Mouse (Mus musculus) cerebellum, adult 11 months (tissue): ENCODE measurements around the gene Cntfr.
A peak's percentile ranks its signal among the peaks of the same experiment; 100 is the strongest.
"Not testable (repeated sequence)": the region's sequence is repeated elsewhere in the genome, so short reads cannot be mapped to it uniquely, and the experiment has no call there.

Experiments used
- DNase-seq: peaks from one replicate; pipeline ENCODE4 v3.0.0; 2022

The Cntfr gene

GRCm38 (mm10) chr4:41708192-41708745 lies 11.4 kb upstream of the Cntfr start:
- DNase-seq: no peak

DNA sequence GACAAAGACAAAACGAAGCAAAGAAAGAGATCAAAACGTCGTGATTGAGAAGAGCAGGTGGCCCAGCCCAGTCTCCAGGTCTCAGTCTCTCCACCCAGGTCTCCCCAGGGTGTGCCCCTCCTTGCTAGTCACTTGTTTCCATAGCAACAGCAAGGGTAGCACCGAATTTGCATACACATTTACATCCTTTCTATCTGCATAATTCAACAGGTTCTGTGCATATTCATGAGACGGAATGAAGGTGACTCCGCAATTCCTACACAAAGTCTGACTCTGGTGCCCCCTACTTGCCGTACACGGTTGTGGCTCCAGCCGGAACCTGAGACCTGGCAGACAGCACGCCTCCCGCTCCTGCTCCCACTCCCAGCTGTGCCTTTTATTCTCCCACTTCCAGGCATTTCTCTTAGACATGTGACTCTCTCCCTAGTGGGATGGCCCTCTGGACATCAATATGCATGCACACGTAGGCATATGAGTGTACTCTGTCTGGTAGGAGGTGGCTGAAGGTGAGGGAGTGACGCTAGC lies 10.2 kb upstream of the Cntfr start:
- DNase-seq: peak; percentile 76

GRCm38 (mm10) chr4:41705922-41706754 lies 9.2 kb upstream of the Cntfr start:
- DNase-seq: no peak

- DNase-seq: no peak
Measured at GRCm38 (mm10) chr4:41704651-41705050, 7.8 kb upstream of the Cntfr start.

GRCm38 (mm10) chr4:41702226-41702625 lies 5.3 kb upstream of the Cntfr start:
- DNase-seq: not testable (repeated sequence)

DNA sequence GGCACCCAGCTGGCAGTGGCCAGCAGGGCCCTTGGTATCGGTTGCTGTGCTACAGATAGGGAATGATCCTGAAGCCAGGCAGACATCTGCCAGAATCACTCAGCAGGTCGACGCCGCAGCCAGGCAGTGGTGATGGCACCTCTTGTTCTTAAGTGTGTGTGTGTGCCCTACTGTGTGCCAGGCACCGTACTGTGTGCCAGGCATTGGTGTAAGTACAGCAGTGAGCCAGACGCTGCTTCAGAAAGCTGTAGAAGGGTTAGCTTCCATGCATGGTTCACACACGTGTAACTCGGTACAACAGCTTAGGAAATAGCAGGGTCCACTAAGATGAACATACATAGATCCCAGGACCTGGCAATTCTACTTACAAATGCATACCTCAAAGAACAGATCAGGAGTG lies 3.3 kb upstream of the Cntfr start:
- not testable (repeated sequence) for DNase-seq

DNA sequence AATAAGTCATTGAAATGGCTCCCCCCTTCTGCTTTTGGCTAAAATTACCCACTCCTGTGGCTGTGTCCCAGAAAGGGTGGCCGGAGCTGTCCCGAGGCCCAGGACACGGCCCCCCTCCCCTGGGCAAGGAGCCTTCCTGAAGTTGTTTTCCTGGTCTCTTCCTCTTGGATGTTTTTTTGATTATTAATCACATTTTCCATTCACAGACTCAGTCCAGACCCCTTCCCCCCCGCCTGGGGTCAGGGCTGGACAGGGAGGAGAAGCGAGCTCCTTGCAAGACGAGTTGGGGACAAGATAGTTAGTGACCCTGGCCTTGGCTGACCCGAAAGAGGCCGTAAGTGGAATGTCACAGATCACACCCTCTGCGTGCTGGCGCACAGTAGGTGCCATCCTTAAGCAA lies 2.9 kb upstream of the Cntfr start, which contains the start of gene Il11ra1:
Gene Il11ra1, plus strand, starts transcription at position 207 of the 400 bp plus-strand sequence.
- not testable (repeated sequence) for DNase-seq

DNA sequence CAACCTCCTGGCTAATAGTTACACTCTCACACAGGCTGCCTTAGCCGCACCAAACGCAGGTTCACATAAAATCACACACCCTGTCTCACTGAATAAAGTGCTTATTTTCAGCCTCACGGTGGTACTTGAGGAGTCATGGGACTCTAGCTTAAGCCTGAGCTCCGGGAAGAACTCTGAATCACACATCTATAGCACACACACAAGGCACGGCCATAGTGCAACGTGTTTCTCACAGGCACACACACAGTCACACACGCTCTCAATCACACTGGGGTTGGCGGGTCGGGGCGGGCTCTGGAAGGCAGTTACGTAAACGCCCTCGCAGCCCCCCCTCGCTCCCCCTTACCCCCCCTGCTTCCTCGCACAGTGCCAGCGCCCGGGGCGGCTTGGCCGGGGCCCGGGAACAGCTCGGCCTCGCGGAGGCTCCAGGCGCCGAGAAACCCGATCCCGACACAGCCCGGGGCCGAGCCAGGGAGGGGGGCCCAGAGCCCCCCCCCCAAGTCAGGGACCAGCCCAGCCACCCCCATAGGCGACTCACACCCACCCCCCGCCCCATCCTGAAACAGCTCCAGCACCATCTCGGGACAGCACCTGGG lies 1.6 kb upstream of the Cntfr start:
- peak; percentile 73 for DNase-seq

- not testable (repeated sequence) for DNase-seq
Measured at GRCm38 (mm10) chr4:41696452-41696851, 437 bp downstream of the Cntfr start.

GRCm38 (mm10) chr4:41695800-41696199 lies 1.1 kb downstream of the Cntfr start:
- DNase-seq: not testable (repeated sequence)

GRCm38 (mm10) chr4:41693511-41693910 lies 3.4 kb downstream of the Cntfr start:
- DNase-seq: not testable (repeated sequence)

- not testable (repeated sequence) for DNase-seq
Measured at GRCm38 (mm10) chr4:41690014-41690413, 6.9 kb downstream of the Cntfr start.

GRCm38 (mm10) chr4:41688562-41688961 lies 8.3 kb downstream of the Cntfr start:
- not testable (repeated sequence) for DNase-seq

DNA sequence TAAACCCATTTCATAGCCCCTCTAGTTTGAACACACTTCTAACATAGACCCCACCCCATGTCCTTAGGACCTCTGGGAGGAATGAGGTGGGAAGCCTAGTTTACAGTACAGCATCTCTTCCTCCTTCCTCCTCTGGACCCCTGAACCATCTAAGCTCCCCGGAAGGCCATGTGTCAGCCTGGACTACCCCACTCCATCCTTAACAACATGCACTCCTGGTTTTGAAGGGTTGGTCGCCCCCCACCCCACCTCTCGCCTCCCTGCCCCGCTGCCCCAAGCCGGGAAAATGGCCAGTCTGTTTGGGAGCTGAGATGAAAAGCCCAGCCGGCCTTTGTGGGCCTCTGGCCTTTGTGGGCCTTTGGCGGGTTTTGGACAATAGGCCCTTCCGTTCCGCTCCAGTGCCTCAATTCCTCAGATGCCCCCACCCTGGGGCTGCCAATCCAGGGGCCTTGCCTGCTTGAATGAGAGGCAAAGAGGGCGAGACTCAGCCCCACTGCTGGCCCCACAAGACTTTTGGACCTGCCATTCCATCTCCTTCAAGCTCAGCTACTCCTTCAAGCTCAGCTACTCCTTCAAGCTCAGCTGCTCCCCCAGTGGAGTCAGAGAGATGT lies 10.9 kb downstream of the Cntfr start:
- not testable (repeated sequence) for DNase-seq

DNA sequence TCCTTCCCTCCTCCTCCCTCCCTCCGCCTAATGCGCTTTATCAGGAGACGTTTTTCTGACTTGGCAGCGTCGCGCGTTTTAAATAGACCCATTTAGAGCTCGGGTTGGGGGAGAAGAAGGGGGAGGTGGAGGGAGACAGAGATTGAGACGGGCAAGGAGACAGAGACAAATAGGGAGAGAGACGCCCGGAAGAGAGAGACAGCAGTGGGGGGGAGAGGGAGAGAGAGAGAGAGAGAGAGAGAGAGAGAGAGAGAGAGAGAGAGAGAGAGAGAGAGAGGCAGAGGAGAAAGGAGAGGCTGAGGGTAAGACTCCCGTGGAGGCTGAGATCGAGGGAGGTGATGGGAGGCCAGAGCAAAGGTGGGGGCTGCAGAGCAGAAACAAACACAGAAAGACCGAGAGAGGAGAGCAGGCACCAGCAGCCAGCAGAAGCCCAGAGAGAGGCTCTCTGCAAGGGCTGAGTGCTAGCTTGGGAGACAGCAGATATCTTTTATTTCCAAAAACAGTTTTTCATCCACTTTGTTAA lies 11.9 kb downstream of the Cntfr start:
- not testable (repeated sequence) for DNase-seq

DNA sequence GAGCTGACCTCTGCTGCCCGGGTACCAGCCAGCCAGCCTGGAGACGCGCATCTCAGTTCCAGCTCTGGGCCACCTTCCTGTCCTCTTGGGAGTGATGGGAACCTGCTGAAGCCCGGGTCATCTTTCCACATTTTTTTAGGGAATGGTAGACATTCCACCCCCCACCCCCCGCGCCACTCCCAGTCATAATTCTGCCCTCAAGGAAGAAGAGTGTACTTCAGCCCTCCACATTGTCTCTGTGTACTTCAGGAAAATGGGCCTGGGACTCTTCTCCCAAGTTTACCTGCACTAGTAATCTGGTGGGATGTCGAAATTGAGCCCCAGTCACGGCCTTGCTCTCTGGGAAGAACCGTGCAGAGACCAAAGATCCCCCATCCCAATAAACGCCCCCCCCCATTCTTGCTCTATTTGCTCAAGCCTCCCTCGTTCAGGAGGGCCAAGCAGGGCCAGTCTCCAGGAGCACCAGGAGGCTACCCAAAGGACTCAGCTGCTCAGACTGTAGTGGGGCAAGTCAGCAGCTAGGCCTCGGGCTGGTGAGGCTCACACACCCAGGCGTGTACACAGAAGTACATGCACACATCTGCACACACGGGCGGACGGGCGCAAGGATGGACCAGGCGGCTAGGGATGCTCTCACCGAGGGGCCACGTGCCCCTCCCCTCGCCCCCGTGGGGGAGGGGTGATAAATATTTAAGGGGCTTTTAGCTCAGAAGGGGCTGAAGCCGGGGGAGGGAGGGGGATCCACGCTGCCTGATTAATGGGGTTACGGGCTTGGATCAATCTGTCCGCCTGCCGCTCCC lies 12.6 kb downstream of the Cntfr start:
- not testable (repeated sequence) for DNase-seq

DNA sequence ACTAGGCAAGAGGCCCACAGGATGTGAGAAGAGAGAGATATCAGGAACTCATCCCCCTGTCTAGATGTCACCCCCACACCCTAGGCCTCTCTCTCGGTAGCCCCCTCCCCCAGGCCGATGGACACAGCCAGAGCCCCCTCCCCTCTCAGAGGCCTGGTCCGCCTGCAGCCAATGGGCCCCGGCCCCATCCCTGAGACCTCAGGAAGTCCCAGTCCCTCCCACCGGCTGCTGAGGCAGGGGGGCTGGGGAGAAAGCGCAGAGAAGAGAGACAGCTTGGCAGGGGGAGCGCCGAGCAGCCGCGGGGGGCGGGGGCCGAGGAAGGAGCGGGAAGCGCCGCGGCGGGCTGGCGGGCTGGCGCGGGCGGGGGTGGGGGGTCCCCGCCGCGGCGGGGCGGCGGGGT lies 13.6 kb downstream of the Cntfr start:
- DNase-seq: not testable (repeated sequence)

GRCm38 (mm10) chr4:41682789-41683188 lies 14.1 kb downstream of the Cntfr start:
- no peak for DNase-seq

GRCm38 (mm10) chr4:41681947-41682346 lies 14.9 kb downstream of the Cntfr start:
- DNase-seq: no peak

- DNase-seq: no peak
Measured at GRCm38 (mm10) chr4:41681176-41681575, 15.7 kb downstream of the Cntfr start.

- no peak for DNase-seq
Measured at GRCm38 (mm10) chr4:41679291-41679690, 17.6 kb downstream of the Cntfr start.

DNA sequence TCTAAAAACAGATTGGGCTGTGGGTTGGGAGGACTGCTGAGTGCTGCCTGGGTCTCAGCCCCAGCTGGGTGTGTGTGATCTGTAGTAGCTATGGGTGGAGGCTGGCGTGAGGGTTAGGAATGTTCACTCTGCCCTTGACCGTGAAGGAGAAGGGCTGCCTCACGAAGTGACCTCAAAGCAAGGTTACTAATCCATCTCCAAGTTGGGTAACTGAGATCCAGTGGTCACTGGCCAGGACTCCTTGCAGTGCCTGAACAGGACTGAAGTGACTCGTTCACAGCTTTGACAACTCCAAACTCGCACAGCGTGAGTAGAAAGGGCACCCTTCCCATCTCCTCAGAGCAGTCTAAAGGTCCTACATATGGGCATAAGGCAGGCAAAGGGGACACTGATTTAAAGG lies 18.0 kb downstream of the Cntfr start:
- no peak for DNase-seq
